Mouse (Mus musculus): ENCODE data around the gene Uimc1.

DNA sequence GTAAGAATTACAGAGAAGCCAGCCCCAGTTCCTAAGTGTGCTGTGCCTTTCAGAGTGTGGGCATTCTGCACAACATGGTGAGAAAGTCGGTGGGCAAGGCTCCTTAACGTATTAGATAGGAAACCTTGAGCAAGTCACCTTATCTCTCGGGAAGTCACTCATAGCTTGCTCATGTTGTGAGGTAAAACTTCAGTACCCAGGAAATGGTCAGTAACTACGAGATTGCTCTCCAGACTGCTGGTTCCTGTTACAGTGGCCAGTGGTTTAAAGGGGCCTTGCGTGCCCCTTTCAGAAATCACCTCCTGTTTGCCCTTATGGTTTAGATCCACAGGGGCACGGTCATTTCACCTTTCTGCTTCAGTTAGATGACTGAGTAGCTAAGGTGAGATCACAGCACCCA lies 14.3 kb upstream of the Uimc1 start:
- TF ChIP-seq CTCF (IDR thresholded peaks at IDR 0.05; ENCODE audit: low read depth, low read length) (no peak), POLR2A (IDR thresholded peaks at IDR 0.05; ENCODE audit: insufficient read depth, low read length) (no peak), EP300 (IDR thresholded peaks at IDR 0.05; ENCODE audit: insufficient read depth, low read depth, low read length) (no peak)
